Mouse (Mus musculus): ENCODE results near the gene Psen1. TPM values are rescaled to one million over a fixed set of nuclear protein-coding genes. Genes with fewer than 3 reads are reported as not detected.

Gene Psen1
- total RNA-seq, 2 experiments from 2014 or later, result 71.5 to 75.1 TPM

DNA sequence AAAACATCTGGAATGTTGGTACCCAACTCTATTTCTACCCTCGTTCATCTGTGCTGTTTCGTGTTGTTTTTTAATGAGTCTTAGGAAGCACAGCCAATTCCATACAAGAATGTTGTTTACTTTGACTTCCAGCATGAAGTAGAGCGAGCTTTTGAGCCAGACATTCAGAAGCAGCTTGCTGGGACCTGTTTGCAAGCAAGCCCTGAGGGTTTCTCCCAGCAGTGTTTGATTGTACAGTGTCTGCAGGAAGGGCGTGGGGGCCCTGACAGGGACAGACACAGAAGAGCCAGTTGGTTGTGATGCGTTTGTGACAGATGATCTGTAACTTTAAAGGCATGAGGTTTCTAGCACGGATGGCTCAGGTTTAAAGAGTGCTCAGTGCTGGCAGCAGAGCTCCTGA lies 33.3 kb downstream of the Psen1 start:
- ATAC-seq (replicated peaks; ENCODE audit: poor library complexity), result no peak

DNA sequence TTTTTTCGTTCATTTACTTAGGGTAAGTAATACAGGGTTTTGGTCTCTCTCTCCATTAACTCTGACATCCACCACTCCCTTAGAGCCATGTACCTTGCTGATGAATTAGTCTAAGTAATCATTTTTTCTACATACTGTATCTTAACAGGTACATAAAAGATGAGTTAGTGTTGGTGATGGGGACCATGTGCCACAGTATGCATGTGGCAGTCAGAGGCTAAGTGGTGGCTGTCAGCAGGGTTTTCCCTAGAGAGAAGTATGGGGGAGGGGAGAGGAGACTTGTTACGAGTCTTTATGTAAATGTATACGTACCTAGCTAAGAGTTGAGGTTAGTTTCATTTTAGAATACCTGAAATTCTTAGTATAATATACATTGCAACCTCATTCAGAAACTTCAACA lies 35.1 kb downstream of the Psen1 start:
- ATAC-seq (replicated peaks; ENCODE audit: poor library complexity), result no peak

DNA sequence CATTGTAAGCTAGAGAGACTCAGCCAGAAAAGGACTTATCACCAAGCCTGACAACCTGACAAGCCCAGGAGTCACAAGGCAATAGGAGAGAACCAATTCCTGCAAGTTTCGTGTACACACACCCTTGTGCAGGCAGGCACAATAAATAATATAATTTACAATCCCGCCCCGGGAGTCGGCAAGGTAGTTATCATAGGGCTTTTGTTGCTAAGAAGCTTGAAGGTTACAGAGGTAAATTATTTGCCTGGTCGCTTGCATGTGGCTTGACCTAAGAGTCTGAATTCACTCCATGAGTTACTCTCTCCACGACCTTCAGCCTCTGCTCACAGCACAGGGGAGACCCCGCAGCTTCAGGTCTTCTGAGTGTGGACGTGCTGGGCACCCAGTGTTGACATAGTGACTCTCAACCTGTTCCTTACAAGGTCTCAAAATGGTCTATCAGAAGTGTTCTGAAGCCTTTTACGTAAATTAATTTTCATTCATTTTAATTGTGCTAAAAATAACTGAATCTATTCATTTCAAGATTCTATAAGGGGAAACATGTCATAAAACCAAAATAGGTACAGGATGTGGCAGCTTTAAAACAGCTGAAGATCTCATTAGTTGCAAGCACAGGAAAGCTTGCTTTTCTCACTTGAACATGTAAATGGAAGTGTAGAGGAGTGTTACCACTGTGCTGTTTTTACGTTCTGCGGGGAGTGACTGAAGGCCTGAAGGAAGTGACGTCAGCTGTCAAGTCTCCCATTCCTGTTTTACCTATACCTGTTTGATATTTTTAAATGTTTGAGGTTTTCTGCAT lies 38.8 kb downstream of the Psen1 start:
- ATAC-seq (replicated peaks; ENCODE audit: poor library complexity), result no peak

DNA sequence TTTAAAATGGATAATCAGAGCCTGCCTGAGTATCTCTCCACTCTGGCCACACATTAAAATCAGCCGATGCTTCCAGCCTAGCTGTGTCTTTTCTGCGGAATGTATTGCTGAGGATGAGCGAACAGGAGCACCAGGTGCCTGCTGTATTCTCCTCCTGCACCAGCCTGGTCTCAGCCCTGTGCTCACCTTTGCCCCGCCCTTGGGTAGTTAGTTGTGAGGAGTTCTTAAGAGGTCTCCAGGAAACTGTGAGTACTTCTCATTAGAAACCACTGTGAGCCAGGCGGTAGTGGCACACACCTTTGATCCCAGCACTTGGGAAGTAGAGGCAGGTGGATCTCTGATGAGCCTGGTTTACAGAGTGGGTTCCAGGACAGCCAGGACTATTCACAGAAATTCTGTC lies 44.3 kb downstream of the Psen1 start:
- ATAC-seq (replicated peaks; ENCODE audit: poor library complexity), result no peak

DNA sequence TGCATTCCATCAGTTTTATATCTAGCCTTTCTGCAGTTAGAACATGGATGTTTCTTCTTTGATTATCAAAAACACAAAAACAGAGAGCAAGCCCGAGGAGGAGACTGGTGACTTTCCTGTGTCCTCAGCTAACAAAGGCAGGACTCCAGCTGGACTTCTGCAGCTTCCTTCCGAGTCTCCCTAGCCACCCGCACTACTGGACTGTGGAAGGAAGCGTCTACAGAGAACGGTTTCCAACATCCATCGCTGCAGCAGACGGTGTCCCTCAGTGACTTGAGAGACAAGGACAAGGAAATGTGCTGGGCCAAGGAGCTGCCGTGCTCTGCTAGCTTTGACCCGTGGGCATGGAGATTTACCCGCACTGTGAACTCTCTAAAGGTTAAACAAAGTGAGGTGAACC lies 46.1 kb downstream of the Psen1 start:
- no peak for ATAC-seq (replicated peaks; ENCODE audit: poor library complexity)

DNA sequence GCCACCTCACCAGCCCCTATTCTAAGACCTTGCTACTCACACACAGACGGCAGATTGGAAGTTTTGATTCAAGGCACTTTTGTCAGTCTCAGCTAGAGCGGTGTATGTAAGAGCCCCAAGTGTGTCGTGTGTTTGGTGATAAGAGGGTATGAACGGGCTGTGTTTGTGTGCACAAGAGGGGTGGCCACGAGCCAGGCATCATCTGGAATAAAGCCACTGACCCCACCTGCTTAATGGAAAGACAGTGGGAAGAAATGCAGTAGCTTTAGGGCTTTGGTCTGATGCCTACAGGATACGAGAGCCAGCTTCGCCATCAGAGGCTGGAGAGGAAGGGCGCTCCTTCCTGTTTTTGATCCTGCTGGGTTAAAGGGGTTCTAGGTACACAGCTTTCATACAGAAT lies 48.3 kb downstream of the Psen1 start:
- ATAC-seq (replicated peaks; ENCODE audit: poor library complexity), result 0 out of 2 replicates have a peak, but pooled peaks have one; percentile 14

DNA sequence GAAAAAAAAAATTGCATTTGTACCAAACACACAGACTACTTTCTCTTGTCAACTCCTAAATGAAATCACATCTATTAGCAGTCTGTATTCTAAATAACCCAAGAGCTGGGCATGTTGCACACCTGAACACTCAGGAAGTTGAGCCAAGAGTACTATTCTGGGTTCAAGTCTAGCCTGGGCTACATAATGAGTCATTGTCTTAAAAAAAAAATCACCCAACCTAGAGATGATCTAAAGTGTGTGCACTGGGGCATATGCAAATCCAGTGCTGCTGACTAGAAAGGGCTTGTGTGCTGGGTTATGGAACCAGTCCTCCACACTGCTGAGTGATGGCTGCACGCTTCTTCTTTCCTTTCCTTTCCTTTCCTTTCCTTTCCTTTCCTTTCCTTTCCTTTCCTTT lies 50.7 kb downstream of the Psen1 start:
- ATAC-seq (replicated peaks; ENCODE audit: poor library complexity), result no peak

DNA sequence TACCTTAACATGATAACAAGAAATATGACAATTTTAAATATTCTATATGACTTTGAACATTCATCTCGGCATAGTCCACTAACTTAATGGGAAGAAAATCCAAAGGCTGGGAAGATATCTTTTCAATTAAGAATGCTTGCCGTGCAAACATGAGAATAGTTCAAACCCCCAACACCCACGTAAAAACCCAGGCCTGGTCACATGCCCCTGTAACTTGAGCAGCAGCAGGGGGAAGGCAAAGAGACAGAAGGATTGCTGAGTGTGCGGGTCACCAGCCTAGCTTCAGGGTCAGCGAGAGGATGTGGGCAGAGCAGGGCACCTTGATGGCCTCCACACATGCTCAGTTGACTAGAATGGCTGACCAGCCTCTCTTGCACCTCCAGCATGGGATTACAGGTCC lies 53.8 kb downstream of the Psen1 start:
- ATAC-seq (replicated peaks; ENCODE audit: poor library complexity), result no peak

DNA sequence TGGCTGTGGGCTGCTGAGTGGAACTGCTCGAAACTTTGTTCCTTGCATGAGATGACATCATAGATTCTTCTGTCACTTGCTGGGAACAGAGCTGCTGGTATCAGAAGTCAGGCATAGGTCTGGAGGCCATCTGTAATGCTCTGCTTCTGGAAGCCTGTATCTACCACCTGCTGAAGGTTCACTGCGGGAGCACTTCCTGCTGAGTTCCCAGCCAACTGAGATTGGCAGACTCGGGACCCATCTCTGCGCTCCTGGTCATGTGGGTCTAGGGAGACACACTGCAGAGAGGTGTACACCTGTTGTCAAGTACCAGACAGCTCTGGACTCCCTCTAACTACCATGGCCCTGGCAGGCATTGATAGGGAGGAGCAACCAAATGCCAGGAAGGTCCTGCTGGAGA lies 54.9 kb downstream of the Psen1 start:
- no peak for ATAC-seq (replicated peaks; ENCODE audit: poor library complexity)

DNA sequence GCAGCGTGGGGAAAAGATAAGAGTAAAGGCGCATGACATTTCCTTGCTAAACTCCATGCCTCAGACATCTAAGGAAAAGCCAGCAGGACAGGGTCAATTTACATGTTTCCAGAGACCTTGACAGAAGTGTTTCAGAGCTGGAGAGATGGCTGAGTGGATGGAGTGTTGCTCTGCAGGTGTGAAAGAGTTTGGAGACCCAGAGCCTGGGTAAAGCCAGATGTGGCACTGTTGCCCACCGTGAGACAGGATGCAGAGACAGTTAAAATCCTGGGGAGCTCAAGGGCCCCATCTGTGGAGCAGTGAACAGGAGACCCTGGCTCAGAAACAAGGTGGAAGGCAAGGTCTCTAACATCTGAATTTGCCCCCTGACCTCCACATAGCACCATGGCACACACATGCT lies 55.8 kb downstream of the Psen1 start:
- no peak for ATAC-seq (replicated peaks; ENCODE audit: poor library complexity)

DNA sequence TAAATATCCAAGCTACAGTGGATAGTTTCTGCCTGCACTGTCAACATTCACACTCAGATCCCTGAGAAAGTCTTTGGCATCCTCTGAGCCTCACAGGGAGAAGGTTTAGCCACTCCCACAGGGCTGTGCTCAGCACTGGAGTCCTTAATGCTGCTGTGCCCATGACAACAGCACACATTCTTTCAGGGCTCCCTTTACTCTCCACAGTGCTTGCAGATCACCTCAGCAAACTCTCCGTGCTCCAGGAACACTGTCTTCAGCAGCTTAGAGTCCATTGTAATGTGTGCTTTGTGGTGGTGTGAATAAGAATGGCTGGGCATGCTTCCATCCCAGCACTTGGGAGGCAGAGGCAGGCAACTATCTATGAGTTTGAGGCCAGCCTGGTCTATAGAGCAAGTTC lies 61.2 kb downstream of the Psen1 start:
- no peak for ATAC-seq (replicated peaks; ENCODE audit: poor library complexity)

DNA sequence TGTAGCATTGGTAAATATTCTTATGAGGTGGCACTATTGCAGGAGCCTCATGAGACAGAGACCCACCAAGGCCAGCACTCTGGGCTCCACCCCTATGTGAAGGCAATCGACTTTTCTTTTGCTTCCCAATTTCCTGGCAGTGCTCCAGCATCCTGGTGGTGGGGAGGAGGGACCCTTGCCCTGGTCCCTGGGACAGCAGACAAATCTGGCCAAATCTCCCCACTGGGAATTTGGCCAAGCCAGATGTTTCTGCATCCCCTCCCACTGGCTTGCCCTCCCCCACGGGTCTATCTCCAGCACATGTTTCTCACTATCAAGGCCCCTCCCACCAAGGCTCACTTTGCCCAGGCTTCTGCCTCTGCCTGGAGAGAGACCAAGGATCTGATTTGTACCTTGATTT lies 64.5 kb downstream of the Psen1 start:
- no peak for ATAC-seq (replicated peaks; ENCODE audit: poor library complexity)

DNA sequence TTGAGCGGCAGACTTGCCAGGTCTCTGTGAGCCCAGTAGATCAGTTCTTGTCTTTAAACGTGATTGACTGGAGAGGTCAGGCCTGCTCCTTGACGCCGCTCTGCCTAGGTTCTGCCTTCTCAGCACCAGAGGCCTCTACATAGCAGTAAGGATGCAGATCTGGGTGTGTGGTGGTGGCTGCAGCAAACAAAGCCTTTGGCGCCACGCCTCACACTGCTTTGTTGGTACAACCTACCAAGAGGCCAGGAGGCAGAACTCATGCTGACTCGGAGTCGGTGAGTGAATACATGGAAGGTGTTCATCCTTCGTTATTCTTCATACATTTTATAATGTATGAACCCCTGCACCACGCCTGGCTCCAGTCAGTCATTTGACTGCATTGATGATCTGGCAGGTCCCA lies 70.8 kb downstream of the Psen1 start:
- ATAC-seq (replicated peaks; ENCODE audit: poor library complexity), result no peak

DNA sequence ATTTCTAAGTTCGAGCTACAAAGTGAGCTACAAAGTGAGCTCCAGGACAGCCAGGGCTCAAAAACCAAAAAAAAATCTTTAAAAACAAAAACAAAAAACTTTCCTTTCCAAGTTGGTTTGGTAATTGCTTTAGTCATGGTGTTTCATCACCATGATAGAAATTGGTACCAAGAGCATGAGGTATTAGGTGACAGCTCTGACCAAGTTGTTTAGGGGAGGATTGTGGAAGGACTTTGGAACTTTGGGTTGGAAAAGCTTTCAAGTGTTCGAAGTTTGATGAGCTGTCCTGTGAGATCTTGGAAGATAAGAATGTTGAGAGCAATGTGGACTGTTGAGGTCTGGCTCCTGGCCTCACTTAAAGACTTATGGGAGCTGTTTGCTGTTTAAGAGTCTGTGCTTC lies 72.2 kb downstream of the Psen1 start:
- ATAC-seq (replicated peaks; ENCODE audit: poor library complexity), result no peak

DNA sequence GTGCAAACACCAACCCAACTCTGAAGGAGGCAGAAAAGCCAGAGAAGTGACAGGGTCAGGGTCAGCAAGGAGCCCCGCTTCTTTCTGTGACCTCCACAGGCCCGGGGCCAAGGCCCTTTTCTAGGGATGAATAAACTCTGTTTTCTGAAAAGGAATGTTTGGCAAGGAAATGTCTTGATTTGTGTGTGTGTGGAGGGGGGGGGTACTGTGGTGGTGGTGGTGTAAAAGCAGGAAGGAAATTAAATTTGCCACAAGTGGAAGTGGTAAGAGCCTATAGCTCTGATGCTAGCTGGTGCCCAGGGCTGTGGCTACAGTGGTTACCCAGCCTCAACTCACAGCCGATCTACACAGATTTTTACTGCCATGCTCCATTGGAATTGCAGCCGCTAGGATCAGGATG lies 74.8 kb downstream of the Psen1 start:
- peak; percentile 77 for ATAC-seq (replicated peaks; ENCODE audit: poor library complexity)

DNA sequence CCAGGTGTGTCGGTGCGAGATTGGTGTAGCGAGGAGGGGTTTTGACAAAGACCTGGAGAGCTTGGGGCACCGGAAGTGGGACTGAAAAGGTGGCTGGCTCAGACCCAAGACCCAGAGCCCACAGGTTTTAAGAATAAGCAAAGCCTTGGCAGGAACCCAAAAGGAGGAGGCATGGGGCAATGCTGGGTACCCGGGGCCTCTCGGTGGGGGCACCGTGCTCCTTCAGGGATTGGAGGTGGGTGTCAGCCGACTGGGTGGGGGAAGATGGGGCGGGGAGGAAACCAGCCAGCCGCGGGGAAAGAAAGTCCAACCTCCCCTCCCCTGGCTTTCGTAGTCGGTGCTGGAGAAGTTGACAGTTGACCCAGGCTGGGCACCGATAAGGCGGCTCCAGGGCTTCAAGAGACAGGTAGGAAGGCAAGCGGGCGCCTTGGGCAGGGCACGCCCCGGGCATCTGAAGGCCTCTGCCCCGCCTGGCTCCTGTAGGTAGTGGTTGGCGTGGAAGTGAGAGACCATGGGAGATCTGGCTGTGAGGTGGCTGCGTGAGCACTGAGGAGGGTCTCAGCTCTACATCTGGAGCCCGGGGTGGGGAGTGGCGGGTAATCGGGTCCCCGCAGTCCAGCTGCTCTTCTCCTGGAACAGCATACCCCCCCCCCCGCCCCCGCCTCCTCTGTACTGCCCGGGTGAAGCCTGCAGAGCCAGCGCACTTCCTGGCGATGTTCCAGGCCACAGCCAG lies 75.5 kb downstream of the Psen1 start, which contains the start of gene Papln:
Gene Papln (plus strand): TSS at position 324 of the 733 bp plus-strand sequence.
- peak; percentile 49 for ATAC-seq (replicated peaks; ENCODE audit: poor library complexity)

DNA sequence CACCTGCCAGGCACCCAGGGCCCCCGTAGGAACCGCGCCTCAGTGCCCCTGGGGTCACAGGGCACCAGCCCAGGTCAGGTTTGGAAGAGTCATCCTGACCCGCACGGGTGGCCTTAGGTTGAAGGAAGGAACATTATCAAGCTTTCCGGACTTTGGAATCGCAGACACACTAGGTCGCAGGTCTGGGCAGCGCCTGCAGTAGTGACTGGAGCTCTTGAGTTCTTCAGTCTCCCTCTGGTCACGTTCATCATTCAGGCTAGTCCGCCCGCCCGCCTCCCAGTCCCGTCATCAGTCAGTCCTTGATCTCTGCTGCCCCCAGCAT lies 76.1 kb downstream of the Psen1 start:
- ATAC-seq (replicated peaks; ENCODE audit: poor library complexity), result no peak

DNA sequence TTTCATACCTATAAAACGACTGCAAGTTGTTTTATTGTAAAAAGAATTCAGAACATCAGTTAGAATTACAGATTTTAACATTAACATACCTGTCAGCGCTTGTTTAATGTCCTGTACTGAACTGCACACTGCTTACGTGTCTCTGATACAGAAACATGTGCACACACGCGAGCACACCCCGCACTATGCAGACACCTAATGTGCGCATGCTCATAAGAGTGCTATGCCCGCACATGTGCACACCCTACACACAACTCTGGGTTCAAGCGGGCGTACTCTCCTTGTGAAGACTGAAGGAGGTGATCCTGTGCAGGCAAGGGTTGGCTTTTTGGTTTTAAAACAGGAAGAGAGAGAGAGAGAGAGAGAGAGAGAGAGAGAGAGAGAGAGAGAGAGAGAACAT lies 76.6 kb downstream of the Psen1 start:
- ATAC-seq (replicated peaks; ENCODE audit: poor library complexity), result no peak

DNA sequence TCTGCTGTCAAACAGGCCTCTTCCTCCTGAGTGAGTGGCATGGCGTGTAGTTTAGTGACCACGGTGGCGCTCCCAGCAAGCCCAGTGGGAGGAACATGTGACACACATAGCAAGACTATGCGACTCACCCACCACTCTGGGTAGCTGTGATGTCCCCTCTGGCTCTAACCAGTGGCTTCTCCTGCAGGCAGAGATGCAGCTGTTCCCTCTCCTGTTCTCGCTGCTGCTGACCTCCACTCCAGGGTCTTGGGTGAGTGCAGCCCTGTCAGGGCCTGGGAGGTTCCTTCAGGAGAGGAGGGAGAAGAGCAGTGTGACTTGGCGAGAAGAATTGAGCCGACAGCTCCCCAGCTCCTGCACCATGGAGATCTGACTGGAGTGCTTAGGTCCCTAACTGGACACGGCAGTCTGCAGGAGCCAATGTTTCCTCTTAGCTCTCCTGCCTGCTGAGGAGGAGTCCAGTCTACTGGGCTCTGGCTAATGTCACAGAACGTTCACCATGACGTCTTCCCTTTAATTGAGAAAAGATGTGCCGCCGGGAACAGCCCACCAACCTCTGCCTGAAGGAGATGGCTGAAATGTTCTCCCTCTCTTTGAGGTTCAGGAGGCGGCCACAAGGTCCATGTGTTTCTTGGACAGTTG lies 78.1 kb downstream of the Psen1 start:
- no peak for ATAC-seq (replicated peaks; ENCODE audit: poor library complexity)

DNA sequence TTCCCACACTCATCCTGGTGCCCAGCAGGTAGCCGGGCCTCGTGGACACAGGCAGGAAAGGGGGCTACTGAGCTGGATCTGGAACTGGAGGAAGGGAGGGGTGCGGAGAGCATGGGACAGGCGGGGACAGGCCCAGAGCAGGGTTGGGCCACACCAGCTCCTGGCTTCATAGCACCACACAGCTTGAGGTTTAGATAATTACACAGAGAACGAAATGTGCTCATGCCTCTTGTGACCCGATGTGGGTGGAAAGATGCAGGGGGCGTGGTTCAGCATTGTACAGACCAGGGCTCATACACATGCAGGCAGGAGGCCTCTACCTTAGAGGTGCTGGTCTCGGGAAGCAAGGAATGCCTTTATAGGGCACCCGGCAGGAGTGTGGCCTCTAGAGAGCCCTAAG lies 79.9 kb downstream of the Psen1 start:
- no peak for ATAC-seq (replicated peaks; ENCODE audit: poor library complexity)

DNA sequence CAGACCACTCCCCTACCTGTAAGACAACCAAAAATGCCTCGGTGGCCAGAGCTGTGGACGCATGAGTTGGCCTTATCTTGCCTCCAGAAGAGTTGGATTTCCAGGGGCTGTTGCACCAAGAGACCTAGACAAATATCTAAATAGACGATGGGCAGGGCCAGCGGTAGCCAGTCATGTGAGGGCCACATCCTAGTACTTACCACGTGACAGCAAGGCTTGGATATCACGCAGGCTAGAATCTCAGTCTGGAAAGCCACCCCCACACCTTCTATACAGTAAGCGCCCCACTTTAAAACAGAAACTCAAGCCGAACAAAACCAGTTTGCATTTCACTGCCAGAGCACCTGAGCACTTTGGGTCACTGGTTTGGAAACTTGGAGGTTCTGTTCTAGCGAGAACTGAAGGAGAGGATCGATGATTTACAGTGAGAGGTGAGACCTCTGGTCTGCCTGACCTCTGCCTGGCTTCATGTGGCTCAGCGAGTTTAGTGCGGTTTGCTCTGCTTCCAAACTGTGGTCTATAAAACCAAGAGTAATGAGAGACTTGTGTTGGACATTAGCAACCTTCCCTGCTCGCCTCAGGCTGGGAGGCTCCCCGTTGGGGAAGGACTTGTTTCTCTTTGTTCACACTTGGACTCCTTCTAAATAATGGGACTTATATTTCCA lies 80.4 kb downstream of the Psen1 start:
- no peak for ATAC-seq (replicated peaks; ENCODE audit: poor library complexity)
